Mouse (Mus musculus) forebrain, embryonic 14.5 days (tissue): ENCODE measurements at regions not wholly inside any gene's neighbourhood (a gene's known extent, or its start where the extent isn't known, plus 50 kb on each side); places are given as distances from the start of the nearest gene placed in this dataset.

Source experiments
- ATAC-seq: fragments of 200-750 bp; cut with Nextera tagmentation; 2 replicates; pipeline ENCODE4 v1.8.0; 2017; ENCODE audit warnings: mild to moderate bottlenecking, moderate library complexity
- DNase-seq: peaks from one replicate; pipeline ENCODE4 v3.0.0-alpha.2; 2015; ENCODE audit warnings: low spot score
- H3K27ac ChIP-seq: fragments of 300-500 bp; sonication (generic); 2 replicates; pipeline ENCODE4 v1.5.1; 2014; ENCODE audit warnings: low read depth, mild to moderate bottlenecking, control low read depth, low read length, moderate library complexity
- H3K27me3 ChIP-seq: fragments of 300-500 bp; sonication (generic); replicated peaks from 2 replicates; pipeline ENCODE4 v1.6.1; 2014; ENCODE audit warnings: low read length, control low read depth, mixed read lengths; ENCODE audit not compliant: control insufficient read depth, insufficient read depth
- H3K36me3 ChIP-seq: fragments of 300-500 bp; sonication (generic); 2 replicates; pipeline ENCODE4 v1.6.1; 2014; ENCODE audit warnings: low read length, control low read depth; ENCODE audit not compliant: control insufficient read depth, insufficient read depth
- H3K4me1 ChIP-seq: fragments of 300-500 bp; sonication (generic); 2 replicates; pipeline ENCODE4 v1.6.1; 2014; ENCODE audit warnings: antibody characterized with exemption, low read length, control low read depth; ENCODE audit not compliant: control insufficient read depth, insufficient read depth
- H3K4me2 ChIP-seq: fragments of 300-500 bp; sonication (generic); 2 replicates; pipeline ENCODE4 v1.6.1; 2014; ENCODE audit warnings: mild to moderate bottlenecking, control low read depth, low read length
- H3K4me3 ChIP-seq: fragments of 300-500 bp; sonication (generic); 2 replicates; pipeline ENCODE4 v1.5.1; 2014; ENCODE audit warnings: low read depth, low read length, control low read depth
- H3K9ac ChIP-seq: fragments of 300-500 bp; sonication (generic); 2 replicates; pipeline ENCODE4 v1.6.1; 2014; ENCODE audit warnings: mild to moderate bottlenecking, low read length, control low read depth, moderate library complexity
- H3K9me3 ChIP-seq: fragments of 300-500 bp; sonication (generic); replicated peaks from 2 replicates; pipeline ENCODE4 v1.6.1; 2016; ENCODE audit warnings: low read length, control low read depth, mixed read lengths; ENCODE audit not compliant: control insufficient read depth
- WGBS: fragments of 180-500 bp; shearing (Covaris S2); extraction: QIAGEN DNeasy Blood & Tissue Kit; methylation state at CpG from one replicate; pipeline ENCODE4 v1.1.7; 2014; 5-methylcytosine and 5-hydroxymethylcytosine counted together

GRCm38 (mm10) chr13:92990316-92991206 is 146.0 kb downstream of the Mtx3 start:
- H3K36me3 ChIP-seq, result no peaks in the 10 kb centered on the region
- H3K9me3 ChIP-seq, result no peaks in the 10 kb centered on the region
- no peak overlapping the region for H3K4me3 ChIP-seq
- ATAC-seq, result no peak
- no peak overlapping the region for H3K9ac ChIP-seq
- no peak for DNase-seq
- no peaks in the 10 kb centered on the region for H3K27me3 ChIP-seq
- H3K27ac ChIP-seq, result no peak overlapping the region
- 85% methylated on average over 14 of the region's 14 CpGs for WGBS
- H3K4me2 ChIP-seq, result no peak overlapping the region
- no peaks in the 10 kb centered on the region; the same call in 1 of the 2 replicates for H3K4me1 ChIP-seq
